Mouse (Mus musculus): ENCODE measurements at regions not wholly inside any gene's neighbourhood (a gene's known extent, or its start where the extent isn't known, plus 50 kb on each side); places are given as distances from the start of the nearest gene placed in this dataset.

DNA sequence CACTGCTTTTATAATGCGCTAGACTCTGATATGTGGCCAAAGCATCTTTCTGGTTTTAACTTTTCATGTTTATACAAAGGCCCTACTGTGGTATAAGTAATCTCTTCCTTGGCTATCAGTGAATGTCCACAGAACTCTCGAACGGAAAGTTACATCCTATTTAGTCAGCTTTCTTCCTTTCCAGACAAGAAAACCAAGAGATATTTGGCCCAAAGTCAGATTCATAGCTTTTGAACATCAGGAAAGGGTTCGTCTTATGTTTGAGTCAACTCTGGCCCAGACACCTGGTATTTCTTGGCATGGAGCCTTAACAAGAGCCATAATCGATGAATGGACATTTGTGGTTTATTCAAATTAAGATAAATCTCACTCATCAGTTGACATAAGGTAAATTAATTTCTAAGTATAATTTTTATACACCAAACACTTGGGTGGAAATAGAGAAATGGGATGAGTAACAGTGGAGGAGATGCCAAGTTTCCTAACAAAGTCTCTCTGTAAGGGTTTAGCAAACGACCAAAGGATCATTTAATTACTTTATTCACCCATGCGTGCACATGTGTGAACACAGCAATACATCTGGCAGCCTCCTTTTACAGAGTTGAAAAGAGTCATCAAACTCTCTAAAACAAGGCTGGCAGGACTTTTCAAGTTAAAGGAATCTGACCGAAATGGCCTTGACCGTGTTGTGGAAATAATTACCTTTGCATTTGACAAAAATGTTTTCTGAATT is 287.2 kb upstream of the Rbms1 start:
- Histone ChIP-seq H3K9ac (no peak overlapping the region), H3K4me2 (replicated peaks) (no peak overlapping the region), H3K36me3 (no peaks in the 10 kb centered on the region), H3K27me3 (no peaks in the 10 kb centered on the region), H3K4me3 (no peak overlapping the region), H3K27ac (no peak overlapping the region), H3K4me1 (peaks cover 4% of the 10 kb centered on the region), H3K9me3 (replicated peaks) (no peaks in the 10 kb centered on the region)
- WGBS = 68% methylated on average over 9 of the region's 9 CpGs
- no peak for ATAC-seq (ENCODE audit: low FRiP score)

DNA sequence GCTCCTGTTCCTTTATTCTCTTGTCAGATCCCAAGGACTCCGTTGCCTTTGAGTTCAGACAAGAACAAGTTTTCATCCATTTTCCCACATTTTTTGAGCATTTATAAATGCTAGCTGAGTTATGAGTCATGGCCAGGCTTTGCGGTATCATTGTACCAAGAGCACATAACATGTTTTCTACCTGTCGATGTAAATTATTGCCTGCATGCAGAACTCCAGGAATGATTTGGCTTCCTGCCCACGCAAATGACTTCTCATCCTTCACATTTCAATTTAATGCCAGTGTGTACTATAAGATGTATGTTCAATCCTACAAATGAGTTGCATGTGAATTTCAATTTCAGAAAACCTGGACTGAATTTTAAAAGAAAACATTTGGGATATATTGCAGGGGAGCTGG is 285.0 kb upstream of the Rbms1 start:
- ATAC-seq (ENCODE audit: low FRiP score) = no peak
- Histone ChIP-seq H3K4me3 (no peak overlapping the region), H3K9ac (no peak overlapping the region), H3K4me1 (peaks cover 4% of the 10 kb centered on the region), H3K4me2 (replicated peaks) (no peak overlapping the region), H3K27me3 (no peaks in the 10 kb centered on the region), H3K36me3 (no peaks in the 10 kb centered on the region), H3K9me3 (replicated peaks) (no peaks in the 10 kb centered on the region), H3K27ac (no peak overlapping the region)
- WGBS = 84% methylated on average over 4 of the region's 4 CpGs

DNA sequence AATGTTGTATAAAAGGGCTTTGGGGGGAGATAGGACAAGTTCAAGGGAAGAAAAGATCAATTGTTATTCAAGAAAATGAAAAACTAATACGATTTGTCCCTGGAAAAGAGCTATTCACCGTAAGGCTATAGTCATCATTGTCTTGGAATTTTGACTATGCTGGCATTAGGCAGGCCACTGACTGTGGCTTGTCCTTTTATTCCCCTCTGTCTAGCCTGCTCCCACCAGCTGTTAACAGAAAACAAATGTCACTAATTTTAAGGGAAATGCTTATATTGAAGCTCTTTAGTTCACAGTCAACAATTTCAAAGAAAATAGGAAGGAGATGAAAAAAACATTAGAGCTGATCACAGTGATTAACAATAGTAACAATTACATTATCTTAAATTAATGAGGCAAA is 284.3 kb upstream of the Rbms1 start:
- no peaks in the 10 kb centered on the region for H3K27me3 ChIP-seq
- H3K4me3 ChIP-seq = no peak overlapping the region
- H3K27ac ChIP-seq = no peak overlapping the region
- H3K9me3 ChIP-seq (replicated peaks) = no peaks in the 10 kb centered on the region
- H3K4me2 ChIP-seq (replicated peaks) = no peak overlapping the region
- H3K36me3 ChIP-seq = no peaks in the 10 kb centered on the region
- no peak for ATAC-seq (ENCODE audit: low FRiP score)
- 39% methylated on average over 2 of the region's 2 CpGs for WGBS
- H3K9ac ChIP-seq = no peak overlapping the region
- H3K4me1 ChIP-seq = peaks cover 4% of the 10 kb centered on the region

DNA sequence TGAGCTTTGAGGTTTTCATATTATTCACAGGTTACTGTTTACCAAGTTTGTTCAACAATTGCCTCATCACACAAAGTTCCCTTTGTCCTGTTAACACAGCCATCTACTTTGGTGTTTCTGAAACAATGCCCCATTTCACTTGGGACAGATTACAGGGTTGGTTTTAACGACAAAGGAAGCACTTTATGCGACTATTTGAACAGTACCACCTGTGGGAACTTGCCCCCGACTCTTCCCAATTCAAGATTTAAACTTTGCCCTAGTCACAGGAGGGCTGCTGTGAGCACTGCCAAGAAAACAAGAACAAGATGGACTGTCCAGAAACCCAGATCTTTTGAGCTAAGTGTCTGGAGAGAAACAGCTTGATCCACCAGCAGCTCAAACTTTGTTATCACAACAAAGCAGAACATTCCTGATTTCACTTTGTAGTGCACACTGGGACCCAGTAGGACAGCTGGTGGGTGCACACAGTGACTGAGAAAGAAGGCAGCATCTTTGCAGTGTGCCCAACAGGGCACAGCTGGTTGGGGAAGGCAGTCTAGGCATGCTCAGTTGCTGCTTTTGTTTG is 283.8 kb upstream of the Rbms1 start:
- Histone ChIP-seq H3K27ac (no peak overlapping the region), H3K4me1 (peaks cover 4% of the 10 kb centered on the region), H3K36me3 (no peaks in the 10 kb centered on the region), H3K27me3 (no peaks in the 10 kb centered on the region), H3K9me3 (replicated peaks) (no peaks in the 10 kb centered on the region), H3K4me3 (no peak overlapping the region), H3K9ac (no peak overlapping the region), H3K4me2 (replicated peaks) (no peak overlapping the region)
- no peak for ATAC-seq (ENCODE audit: low FRiP score)
- WGBS = under 1% methylated on average over 3 of the region's 3 CpGs

DNA sequence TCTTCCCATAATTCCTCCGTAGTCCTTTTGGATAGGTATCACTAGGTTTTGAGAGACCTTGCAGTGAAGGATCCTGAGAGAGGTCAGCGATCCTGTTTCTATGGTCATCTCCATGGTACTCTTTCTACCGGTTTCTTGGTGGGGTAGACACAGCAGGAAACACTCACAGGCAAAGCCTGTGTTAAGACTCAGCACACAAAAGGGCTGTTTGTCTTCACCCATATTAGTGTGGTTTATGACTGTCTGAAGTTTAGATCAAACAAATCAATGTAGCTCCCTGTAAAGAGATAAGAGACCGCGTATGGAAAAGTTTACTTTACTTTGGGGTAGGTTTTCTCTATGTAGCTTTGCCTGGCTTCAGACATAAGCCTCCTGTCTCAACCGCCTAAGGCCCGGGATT is 282.5 kb upstream of the Rbms1 start:
- 83% methylated on average over 7 of the region's 7 CpGs for WGBS
- H3K9ac ChIP-seq = no peak overlapping the region
- peaks cover 4% of the 10 kb centered on the region for H3K4me1 ChIP-seq
- no peaks in the 10 kb centered on the region for H3K9me3 ChIP-seq (replicated peaks)
- no peaks in the 10 kb centered on the region for H3K36me3 ChIP-seq
- no peak overlapping the region for H3K27ac ChIP-seq
- no peak overlapping the region for H3K4me3 ChIP-seq
- no peaks in the 10 kb centered on the region for H3K27me3 ChIP-seq
- no peak for ATAC-seq (ENCODE audit: low FRiP score)
- H3K4me2 ChIP-seq (replicated peaks) = no peak overlapping the region

DNA sequence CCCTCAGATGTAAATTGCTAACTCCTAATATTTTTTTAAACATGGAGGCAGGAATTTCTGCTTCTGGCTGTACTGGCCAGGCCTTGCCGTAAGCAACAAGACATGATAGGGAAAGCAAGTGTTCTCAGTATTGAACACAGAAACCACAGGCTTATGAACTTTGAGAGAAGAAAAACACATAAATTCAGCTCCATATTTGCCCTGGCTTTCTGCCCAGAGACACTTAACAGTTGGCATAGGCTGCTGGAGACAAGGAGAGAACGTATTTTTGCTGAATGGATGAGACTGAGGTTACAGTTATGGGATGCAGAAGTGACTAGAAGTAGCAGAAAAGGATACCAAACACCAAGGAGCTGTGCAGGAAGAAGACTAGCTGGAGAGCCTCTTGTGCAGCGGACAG is 258.7 kb upstream of the Rbms1 start:
- ATAC-seq (ENCODE audit: low FRiP score) = no peak
- Histone ChIP-seq H3K27ac (no peak overlapping the region), H3K4me3 (no peak overlapping the region), H3K9me3 (replicated peaks) (no peaks in the 10 kb centered on the region), H3K9ac (no peak overlapping the region), H3K27me3 (no peaks in the 10 kb centered on the region), H3K36me3 (no peaks in the 10 kb centered on the region), H3K4me2 (replicated peaks) (no peak overlapping the region), H3K4me1 (no peaks in the 10 kb centered on the region)
- WGBS = 79% methylated on average over 3 of the region's 3 CpGs

DNA sequence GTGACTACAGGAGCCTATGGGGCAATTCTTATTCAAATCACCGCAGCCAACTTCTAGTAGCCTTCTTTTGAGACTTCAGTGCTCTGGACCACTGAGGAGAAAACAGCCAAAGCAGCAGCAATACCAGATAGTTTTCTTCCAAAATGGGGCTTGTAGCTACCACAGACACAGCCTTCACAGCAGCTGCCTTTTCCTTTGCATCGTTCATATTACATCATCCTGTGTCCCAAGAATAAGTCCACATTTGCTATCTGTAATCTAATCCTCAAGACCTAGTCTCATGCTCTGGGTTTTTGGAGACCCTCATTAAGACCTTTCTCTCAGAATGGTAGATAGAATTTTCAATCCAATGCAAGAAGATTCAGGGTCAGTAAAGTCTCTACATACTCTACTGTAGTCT is 258.2 kb upstream of the Rbms1 start:
- Histone ChIP-seq H3K36me3 (no peaks in the 10 kb centered on the region), H3K27me3 (no peaks in the 10 kb centered on the region), H3K9ac (no peak overlapping the region), H3K4me3 (no peak overlapping the region), H3K27ac (no peak overlapping the region), H3K9me3 (replicated peaks) (no peaks in the 10 kb centered on the region), H3K4me2 (replicated peaks) (no peak overlapping the region), H3K4me1 (no peaks in the 10 kb centered on the region)
- 88% methylated on average over 2 of the region's 2 CpGs for WGBS
- ATAC-seq (ENCODE audit: low FRiP score) = no peak

DNA sequence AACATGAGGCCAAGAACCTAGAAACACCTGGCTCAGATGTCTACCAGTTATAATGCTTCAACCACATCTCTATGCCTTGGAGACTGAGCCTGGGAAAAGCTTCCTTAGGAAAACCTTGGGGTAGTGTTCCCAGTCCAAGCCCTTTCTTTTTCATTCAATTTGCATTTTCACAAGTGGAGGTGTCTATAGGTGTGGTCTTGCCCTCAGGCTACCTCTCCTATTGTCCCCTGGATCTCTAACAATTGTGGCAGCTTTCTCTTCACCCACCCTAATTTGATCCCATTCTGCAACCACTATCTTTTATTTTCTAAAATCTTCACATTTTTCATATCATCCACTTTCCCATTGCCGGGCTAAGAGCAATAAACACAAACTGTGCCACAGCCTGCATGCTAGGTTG is 251.0 kb upstream of the Rbms1 start:
- WGBS = 86% methylated on average over 1 of the region's 1 CpGs
- Histone ChIP-seq H3K9ac (no peak overlapping the region), H3K27me3 (no peaks in the 10 kb centered on the region), H3K4me2 (replicated peaks) (no peak overlapping the region), H3K27ac (no peak overlapping the region), H3K4me3 (no peak overlapping the region), H3K9me3 (replicated peaks) (no peaks in the 10 kb centered on the region), H3K4me1 (no peaks in the 10 kb centered on the region), H3K36me3 (no peaks in the 10 kb centered on the region)
- ATAC-seq (ENCODE audit: low FRiP score) = no peak

DNA sequence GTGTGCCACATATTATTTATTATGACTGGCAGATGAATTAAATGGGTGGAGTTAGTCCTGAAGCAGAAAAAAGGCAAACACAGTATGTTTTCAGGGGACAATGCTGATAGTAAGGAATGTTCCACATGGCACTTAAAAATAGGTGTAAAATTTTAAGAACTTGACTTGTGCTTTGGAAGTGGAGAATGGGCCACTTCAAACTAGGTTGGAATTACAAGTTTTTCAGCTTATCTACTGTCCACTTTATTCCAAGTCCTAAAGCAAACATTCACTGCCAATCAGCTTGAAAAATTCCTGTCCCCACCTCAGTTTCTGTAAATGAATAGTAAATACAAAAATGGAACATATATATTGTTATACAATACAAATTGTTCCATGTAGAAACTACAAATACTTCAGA is 238.4 kb upstream of the Rbms1 start:
- Histone ChIP-seq H3K9me3 (replicated peaks) (no peaks in the 10 kb centered on the region), H3K9ac (no peak overlapping the region), H3K27ac (no peak overlapping the region), H3K27me3 (no peaks in the 10 kb centered on the region), H3K4me3 (no peak overlapping the region), H3K36me3 (no peaks in the 10 kb centered on the region), H3K4me2 (replicated peaks) (no peak overlapping the region), H3K4me1 (0 out of 2 replicates have a peak, but pooled peaks cover 5% of the 10 kb centered on the region)
- no peak for ATAC-seq (ENCODE audit: low FRiP score)

DNA sequence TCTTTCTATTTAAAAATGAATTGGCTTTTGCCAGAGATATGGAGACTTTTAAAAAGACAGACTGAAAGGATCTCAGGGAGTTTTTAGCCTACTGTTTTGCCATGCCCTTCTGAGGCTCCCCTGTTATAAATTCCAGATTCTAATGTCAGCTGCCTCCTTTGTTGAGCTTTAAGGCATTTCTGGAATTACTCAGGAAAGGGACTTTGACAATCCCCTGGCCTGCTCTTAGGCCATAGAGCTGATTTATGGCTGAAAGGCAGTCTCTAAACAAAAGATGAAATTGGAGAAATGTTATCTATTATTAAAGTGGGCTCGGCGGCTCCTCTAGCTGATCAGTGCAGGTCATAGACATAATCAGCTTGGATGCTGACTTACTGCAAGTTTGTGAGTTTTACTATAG is 231.0 kb upstream of the Rbms1 start:
- H3K9ac ChIP-seq = no peak overlapping the region
- ATAC-seq (ENCODE audit: low FRiP score) = no peak
- 71% methylated on average over 2 of the region's 2 CpGs for WGBS

DNA sequence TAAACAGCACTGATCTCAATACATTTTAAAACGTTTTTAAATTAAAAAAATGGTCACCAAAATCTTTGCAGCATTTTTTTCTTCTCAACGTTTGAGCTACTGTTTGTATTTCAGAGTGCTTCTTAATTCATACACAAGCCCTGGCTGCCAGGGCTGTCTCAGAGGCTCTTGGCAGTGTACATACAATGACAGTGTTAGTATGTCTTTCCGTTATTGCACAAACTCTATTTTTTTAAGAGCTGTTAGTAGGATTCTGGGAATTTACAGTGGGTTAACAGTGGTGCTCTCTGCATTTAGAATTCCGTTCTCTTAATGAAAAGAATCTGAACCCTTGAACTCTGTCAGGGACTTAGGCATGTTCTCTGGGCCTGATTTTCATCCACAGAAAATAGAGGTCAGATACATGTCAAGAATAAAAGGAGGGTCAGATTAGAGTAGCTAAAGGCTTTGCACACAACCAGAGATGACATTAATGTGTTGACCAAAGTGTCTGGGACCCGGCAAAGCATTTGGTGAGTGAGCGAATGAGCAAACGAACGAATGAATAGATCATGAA is 219.5 kb upstream of the Rbms1 start:
- WGBS = 57% methylated on average over 8 of the region's 8 CpGs
- Histone ChIP-seq H3K27ac (no peak overlapping the region), H3K27me3 (no peaks in the 10 kb centered on the region), H3K9ac (no peak overlapping the region), H3K4me3 (no peak overlapping the region), H3K36me3 (no peaks in the 10 kb centered on the region), H3K9me3 (replicated peaks) (no peaks in the 10 kb centered on the region), H3K4me2 (replicated peaks) (no peak overlapping the region), H3K4me1 (no peaks in the 10 kb centered on the region)
- no peak for ATAC-seq (ENCODE audit: low FRiP score)

More for the DNA sequence above, 231.0 kb upstream of the Rbms1 start:
- Histone ChIP-seq H3K36me3 (no peaks in the 10 kb centered on the region), H3K9me3 (replicated peaks) (no peaks in the 10 kb centered on the region), H3K27ac (no peak overlapping the region), H3K27me3 (no peaks in the 10 kb centered on the region), H3K4me2 (replicated peaks) (no peak overlapping the region), H3K4me1 (0 out of 2 replicates have a peak, but pooled peaks cover 1% of the 10 kb centered on the region), H3K4me3 (no peak overlapping the region)

DNA sequence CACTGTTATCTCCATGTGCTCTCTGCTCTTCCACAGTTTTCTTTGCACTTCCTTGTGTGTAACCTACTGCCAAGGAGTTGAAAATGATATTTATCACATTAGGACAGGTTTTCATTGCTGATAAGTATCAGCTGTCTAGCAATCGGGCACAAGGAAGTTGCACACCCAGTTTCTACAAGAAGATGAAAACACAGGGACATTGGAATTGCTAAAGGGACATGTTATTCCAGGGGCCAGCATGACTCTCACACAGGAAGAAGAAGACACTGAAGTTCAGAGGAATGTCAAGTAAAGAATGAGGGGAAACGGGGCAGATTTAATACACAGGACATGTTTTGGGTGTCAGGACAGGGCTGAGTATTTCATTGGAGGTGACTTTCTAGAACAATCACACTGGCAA is 214.8 kb upstream of the Rbms1 start:
- Histone ChIP-seq H3K27me3 (no peaks in the 10 kb centered on the region), H3K36me3 (no peaks in the 10 kb centered on the region), H3K4me2 (replicated peaks) (no peak overlapping the region), H3K4me1 (peaks cover 9% of the 10 kb centered on the region; the same call in 1 of the 2 replicates), H3K9me3 (replicated peaks) (no peaks in the 10 kb centered on the region), H3K27ac (no peak overlapping the region), H3K9ac (no peak overlapping the region), H3K4me3 (no peak overlapping the region)
- WGBS = 81% methylated on average over 2 of the region's 2 CpGs
- ATAC-seq (ENCODE audit: low FRiP score) = no peak

DNA sequence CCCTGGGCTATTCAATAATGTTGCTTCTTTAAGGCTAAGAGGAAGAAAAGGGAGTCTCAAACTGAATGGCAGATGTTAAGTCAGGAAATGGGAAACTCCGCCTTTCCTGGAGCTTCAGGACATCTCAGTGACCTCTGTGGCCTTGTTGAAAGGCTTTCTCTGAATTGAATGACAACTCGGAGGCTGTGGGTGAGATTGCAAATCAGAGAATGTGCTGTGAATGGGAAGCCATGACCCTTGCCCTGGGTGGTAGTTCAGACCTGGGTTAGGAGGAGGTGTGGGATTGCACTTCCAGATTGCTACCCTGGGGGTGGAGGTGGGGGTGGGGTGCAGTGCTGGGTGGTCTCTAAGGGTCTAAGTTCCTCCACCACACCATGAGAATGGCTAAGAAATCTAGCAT is 213.8 kb upstream of the Rbms1 start:
- Histone ChIP-seq H3K27ac (no peak overlapping the region), H3K4me3 (no peak overlapping the region), H3K36me3 (no peaks in the 10 kb centered on the region), H3K4me1 (peaks cover 9% of the 10 kb centered on the region; the same call in 1 of the 2 replicates), H3K9me3 (replicated peaks) (no peaks in the 10 kb centered on the region), H3K4me2 (replicated peaks) (no peak overlapping the region), H3K27me3 (no peaks in the 10 kb centered on the region), H3K9ac (no peak overlapping the region)
- WGBS = 6% methylated on average over 2 of the region's 2 CpGs
- ATAC-seq (ENCODE audit: low FRiP score) = no peak
